Mouse (Mus musculus) adrenal gland, adult 2 months (tissue): ENCODE results near the gene Oas1f. TPM values are rescaled to one million over a fixed set of nuclear protein-coding genes. Genes with fewer than 3 reads are reported as not detected.
"Not testable (repeated sequence)": the region's sequence is repeated elsewhere in the genome, so short reads cannot be mapped to it uniquely, and the experiment has no call there.

Experiments used
- DNase-seq: peaks from one replicate; pipeline ENCODE4 v3.0.0; 2021
- long read RNA-seq: library from polyadenylated mRNA; stranded (forward); transcript quantifications from one replicate; pipeline ENCODE4 v2.0.0, GENCODE M21; 2021
- polyA plus RNA-seq: library from polyadenylated mRNA; depleted of rRNA; stranded (reverse); fragments of >200 nt; gene quantifications from 2 replicates; pipeline ENCODE4 v1.2.3, GENCODE M21; 2012; rRNA removed
- total RNA-seq, 2 experiments: library from RNA; stranded (reverse); gene quantifications; 2 replicates each; pipeline ENCODE4 v1.2.3; 2021

Gene Oas1f
- total RNA-seq (not detected), polyA plus RNA-seq (not detected in 2 replicates)
- long read RNA-seq: 0 reads

DNA sequence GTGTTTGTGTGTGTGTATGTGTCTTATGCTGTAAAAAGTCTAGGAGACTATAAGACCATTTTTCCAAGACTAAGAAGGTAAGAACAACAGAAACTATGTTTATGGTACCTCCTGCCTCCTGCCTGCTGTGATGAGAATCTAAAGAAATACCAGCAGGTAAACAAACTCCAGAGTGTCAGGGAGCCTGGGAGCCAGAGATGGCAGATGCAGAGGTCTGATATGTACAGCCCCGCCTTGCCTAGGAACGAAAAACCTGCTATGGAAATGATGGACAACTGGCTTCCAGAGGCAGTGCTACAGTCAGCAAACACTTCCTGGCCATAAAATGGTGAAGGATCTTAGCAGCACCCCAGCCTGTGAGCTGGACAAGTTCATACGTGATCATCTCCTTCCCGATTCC, at the start of gene Oas1f:
TSS of gene Oas1f (plus strand) at position 301 of the 400 bp plus-strand sequence.
- no peak for DNase-seq

DNA sequence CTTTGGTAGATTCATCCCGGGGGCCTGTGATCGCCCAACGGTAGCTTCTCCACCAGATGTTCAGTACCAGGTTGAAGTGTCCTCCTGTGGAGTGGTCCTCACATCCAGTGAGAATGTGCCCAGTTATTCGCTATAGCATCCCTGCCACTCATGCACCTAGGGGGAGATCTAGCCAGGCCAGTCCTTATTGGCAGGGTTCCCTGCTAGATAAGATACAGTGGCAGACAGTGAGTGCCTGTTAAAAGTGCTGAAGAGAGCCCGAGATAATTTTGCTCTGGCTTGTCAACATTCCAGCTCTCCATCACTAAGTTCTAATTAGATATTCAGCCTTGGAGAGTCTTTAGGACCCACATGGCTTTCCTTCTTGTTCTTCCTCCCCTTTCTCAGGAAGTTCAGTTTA, 49.0 kb upstream of the Oas1f start:
- not testable (repeated sequence) for DNase-seq

DNA sequence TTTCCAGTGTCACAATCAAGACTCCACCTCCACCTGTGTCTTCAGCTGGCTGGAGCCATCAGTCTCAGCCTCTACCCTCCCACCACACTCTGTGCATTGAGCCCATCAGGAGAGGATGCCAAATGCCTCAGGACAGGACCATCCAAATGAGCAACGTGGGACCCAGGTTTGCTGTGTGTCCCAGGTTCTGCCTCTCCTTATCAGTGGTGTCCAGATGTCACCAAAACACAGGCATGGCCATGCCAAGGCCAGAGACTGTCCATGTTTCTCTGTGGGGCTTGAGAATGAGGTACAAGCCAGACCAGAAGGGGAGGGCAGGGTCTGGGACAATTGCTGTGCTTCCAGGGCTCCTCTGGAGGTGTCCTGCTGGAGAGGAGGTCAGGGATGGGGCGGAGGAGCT, 48.2 kb upstream of the Oas1f start:
- DNase-seq: not testable (repeated sequence)

DNA sequence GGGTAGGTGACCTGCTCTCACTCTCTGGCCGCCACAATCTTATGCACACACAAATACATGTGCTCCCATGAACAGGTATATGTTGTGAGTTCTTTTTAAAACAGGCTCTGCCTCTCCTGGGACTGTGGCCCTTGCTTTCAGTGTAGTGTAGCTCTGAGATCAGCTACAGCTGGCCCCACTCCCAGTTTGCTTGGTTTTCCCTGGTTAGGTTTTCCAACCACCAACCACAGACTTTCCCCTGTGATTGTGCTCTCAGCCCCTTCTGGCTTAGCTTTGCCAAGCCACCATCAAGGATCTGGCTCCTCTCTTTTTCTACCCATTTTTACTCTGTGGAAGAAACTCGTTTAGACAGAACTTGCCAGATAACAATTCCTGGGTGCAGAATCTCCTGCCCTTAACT, 43.6 kb upstream of the Oas1f start:
- no peak for DNase-seq

DNA sequence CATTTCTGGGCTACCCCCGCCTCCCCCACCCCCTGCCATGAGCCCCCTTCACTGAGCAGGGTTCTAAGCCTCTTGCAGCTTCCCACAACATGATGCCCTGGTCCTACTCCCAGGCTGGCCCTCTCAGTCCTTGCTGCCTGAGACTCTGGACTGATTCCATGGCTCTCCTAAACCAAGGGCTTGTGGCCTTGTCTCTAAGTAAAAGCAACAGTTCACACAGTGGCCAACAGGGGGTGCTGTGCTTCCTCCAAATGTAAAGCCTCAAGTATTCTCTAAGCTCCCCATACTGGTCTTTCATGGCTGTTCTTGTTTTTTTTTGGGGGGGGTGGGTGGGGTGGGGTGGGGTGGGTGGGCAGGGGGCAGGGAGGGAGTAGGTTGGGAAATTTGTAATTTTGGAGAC, 40.7 kb upstream of the Oas1f start:
- DNase-seq: no peak

DNA sequence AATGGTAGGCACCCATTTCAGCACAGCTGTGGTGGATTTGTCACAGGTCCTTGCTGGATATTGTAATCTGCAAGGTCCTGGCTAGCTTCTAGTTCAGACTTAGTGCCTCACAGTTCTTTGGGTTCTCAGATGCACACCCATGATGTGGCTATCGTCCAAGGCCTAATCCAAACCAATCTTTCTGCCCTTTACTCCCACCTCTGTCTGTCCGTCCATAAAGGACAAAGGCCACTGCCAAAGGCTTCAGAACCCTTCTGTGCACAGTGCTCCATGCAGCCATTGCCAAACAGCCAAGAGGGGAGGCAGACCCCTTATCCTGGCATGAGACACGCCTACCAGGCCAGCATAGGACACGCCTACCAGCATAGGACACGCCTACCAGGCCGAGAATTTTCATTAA, 38.0 kb upstream of the Oas1f start:
- DNase-seq: no peak

DNA sequence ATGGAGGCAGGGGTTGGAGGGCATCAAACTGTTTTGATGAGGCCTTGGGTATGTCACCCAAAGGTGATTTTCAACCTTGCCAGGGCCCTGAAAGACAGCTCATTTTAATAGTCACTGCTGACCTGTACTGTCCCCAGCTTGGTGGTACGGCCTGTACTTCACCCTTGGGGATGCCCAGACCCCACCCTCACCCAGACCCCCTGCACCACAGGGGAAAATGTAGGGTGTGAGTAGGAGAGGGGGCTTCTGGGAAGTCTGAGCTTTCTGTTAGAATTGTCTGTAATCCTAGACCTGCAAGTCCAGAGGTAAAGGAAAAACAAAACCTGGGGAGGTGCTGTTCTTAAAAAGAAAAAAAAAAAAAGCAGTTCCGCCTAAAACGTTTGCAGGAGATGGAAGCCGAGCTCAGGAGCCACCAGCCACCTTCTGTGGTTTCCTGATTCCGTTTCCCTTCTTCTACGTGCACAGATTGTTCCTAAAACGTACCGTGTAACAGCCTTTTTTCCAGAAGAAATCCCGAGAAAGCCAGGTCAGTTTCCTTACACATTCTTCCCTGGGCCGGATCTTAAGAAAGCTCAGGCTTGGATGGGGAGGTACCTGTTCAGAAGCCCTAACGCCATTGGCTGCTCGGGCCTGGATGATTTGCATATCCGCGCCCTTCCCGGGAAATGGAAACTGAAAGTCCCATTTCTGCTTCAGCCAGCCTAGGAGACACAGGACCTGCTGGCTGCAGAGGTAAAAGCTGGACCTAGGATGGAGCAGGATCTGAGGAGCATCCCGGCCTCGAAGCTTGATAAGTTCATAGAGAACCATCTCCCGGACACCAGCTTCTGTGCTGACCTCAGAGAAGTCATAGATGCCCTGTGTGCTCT, 35.0 kb upstream of the Oas1f start, which contains the start of gene Oas1c:
TSS of gene Oas1c (minus strand) at position 564 of the 869 bp plus-strand sequence.
- DNase-seq: peak; percentile 91

DNA sequence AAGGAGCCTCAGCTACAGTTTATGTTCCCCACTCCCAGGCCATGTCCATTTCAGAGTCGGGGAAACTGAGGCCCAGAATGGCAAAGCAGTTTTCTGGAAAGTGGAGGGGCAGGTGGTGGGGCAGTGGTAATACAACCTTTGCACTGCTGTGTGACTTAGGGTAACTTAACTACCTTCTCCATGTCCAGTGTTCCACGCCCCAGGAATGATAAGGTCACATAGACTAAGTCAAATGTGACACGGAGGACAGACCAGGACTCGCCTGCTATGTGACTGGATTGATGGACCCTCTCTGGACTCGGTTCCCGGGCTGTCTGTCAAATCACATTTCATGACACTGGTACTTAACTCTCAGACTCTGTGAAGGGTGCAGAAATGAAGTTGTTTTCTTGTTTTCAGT, 34.1 kb upstream of the Oas1f start:
- no peak for DNase-seq

DNA sequence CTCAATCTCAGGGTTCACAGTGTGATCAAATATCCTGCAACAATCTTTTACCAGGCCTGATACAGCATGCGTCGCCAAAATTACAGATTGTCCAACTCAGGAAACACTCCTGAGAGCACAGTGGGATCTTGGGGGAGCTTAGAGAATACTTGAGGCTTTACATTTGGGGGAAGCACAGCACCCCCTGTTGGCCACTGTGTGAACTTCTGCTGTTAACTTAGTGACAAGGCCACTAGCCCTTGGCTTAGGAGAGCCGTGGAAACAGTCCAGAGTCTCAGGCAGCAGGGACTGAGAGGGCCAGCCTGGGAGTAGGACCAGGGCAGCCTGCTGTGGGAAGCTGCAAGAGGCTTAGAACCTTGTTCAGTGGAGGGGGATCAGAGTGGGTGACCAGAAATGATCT, 31.2 kb upstream of the Oas1f start:
- DNase-seq: no peak

DNA sequence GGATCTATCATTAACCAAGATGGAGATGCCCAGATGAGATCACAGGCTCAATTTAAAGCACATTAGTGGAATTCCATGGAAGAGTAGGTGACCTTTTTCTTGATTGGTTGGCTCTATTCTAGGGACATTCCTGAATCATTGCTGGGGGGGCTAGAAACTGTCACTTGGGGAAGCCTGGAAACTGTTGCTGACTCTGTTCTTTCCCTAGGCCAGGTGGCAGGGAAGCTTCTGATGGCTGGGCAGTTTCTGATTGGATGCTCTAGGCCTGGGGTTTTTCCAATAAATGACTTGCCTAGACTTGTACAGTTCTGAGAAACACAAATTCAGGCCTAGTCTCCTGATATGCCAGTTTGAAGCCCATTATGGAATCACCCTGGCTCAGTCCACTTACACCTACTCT, 28.2 kb upstream of the Oas1f start:
- DNase-seq: no peak

DNA sequence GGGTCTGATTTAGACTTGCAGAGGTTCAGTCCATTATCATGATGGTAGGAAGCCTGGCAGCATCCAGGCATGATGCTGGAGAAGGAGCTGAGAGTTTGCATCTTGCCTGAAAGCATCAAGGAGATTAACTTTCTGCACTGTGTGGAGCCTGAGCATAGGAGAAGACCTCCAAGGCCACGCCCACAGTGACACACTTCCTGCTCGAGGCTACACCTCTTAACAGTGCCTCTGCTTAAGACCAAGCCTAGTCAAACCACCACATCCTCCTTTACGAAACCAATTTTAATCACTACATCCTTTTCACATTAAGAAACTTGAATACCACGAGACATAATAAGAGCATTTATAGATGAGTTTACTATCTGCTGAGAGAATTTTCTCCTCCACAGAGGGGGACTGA, 16.1 kb upstream of the Oas1f start:
- DNase-seq: no peak

DNA sequence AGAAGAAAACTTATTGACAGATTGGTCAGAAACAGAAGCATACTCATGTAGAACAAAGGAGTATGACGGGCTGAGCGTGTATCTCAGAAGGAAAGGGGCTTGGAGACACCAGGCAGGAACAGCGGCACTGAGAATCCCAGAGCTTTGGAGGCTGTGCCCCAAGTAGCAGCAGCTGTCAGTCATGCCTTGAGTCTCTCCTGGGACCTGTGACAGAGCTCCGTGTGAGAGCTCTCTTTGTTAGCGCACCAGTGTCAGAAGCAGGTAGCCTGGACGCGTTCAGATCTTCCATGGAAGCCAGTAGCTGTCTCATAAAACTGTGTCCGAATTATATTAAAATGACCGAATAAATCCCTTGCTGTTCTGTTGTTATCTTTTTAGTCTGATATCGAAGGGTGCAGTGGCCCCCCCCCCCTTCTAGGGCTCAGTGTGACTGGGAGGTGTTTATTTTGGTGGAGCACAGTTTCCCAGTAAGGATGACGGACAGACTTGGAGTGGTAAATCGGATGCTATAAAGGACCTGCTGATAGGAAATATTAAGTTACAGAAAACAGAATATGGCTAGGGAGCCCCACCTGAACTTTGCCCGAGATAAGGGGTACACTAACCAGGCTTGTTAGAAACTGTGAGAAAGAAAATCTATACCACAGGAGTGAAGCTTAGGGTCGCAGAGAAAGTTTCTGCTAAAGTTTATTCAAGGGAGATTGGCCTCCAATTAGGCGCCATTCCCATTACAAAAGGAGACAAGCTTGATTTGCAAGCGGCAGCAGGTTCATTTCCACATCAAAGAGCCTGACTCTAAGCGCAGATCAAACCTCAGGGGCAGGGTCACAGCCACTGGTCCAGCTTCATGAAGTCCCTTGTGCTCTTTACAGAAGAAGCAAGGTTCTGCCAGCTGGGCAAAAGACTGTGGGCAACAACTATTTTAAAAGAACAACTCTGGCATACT, 13.6 kb upstream of the Oas1f start:
- DNase-seq: no peak

DNA sequence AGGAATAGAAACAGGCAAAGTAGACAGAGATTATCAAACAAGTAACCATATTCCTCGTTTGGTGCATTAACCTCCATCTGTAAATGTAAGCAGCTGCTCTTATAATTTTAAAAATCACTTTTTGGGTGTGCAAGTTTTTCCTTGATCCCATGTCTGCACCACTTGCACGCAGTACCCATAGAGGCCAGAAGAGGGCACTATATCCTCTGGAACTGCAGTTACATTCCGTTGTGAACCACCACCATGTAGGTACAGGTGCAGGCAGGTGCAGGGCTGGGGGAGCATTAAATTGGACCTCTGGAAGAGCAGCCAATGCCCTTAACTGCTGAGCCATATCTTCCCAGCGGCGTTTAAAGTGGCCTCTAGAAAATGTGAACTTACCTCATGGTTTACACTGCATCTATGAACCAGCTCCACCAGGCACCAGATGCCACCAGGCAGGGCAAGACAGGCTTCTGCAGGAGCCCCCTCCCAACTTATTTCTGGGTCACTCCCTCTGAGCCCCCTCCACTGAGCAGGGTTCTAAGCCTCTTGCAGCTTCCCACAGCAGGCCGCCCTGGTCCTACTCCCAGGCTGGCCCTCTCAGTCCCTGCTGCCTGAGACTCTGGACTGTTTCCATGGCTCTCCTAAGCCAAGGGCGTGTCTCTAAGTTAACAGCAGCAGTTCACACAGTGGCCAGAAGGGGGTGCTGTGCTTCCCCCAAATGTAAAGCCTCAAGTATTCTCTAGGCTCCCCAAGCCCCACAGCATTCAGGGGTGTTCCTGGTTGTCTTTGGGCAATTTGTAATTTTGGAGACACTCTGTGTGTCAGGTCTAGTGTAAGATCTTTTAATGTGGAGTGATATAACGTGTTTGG, 10.2 kb upstream of the Oas1f start:
- DNase-seq: peak; percentile 16

DNA sequence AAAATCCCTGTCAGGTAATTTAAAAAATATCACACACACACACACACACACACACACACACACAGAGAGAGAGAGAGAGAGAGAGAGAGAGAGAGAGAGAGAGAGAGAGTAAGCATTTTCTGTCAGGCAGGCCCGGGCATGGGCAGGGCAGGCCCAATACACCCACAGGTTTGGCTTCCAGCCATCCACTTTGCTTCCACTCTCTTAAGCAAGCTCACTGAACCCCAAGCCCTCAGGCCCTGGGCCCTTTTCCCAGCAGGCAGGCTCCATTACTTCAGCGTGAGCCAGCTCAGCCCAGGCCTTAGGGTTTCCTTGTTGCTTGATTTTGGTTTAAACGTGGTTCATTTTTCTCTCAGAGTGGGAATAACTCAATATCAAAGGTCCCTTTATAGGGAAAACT, 2.5 kb upstream of the Oas1f start:
- peak; percentile 25 for DNase-seq

DNA sequence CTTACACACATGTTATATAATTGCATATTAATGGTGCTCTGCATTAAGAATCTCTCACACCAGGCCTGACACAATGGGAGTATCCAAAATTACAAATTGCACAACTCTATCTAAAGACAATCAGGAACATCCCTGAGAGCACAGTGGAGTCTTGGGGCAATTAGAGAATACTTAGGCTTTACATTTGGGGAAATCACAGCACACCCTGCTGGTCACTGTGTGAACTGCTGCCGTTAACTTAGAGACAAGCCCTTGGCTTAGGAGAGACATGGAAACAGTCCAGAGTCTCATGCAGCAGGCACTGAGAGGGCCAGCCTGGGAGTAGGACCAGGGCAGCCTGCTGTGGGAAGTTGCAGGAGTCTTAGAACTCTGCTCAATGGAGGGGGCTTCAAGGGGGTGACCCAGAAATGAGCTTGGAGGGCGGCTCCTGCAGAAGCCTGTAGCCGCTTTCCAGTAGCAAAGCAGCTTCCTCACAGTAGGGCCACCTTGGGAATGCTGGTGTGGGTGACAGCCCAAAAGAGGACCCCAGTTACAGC, 2.5 kb downstream of the Oas1f start:
- peak; percentile 11 for DNase-seq

DNA sequence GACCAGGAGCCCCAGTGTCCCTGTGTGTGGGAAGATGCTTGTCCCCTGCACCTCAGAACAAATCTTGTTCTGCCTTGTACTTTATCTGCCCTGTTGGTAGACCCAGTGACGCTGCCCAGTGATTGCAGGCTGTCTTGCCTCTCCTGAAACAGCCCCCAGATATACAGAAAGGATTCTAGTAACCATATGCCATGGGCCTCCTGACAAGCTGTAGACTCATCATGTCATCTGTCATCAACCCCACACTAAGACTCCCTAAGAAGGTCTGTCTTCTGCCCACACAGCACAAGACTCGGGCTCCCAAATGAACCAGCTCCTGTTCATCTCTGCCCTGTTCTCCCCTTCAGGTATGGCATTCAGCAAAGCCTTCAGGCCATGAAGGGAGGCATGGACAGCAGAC, 12.1 kb downstream of the Oas1f start:
- DNase-seq: no peak

DNA sequence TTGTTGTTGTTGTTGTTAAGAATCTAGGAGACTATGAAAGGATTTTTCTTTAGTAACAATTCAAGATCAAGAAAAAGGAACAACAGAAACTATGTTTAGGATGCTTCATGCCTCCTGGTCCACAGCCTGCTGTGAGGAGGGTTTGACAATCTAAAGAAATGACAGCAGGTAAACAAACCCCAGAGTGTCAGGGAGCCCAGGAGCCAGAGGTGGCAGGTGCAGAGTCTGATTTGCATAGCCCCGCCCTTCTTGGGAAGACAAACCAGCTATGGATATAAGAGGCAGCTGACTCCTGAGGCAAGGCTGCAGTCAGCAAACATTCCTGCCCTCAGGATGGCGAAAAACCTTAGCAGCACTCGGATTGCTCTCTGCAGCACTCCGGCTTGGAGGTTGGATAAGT, 14.0 kb downstream of the Oas1f start, which contains the start of gene Oas1h:
TSS of gene Oas1h (plus strand) at position 301 of the 400 bp plus-strand sequence.
- no peak for DNase-seq

DNA sequence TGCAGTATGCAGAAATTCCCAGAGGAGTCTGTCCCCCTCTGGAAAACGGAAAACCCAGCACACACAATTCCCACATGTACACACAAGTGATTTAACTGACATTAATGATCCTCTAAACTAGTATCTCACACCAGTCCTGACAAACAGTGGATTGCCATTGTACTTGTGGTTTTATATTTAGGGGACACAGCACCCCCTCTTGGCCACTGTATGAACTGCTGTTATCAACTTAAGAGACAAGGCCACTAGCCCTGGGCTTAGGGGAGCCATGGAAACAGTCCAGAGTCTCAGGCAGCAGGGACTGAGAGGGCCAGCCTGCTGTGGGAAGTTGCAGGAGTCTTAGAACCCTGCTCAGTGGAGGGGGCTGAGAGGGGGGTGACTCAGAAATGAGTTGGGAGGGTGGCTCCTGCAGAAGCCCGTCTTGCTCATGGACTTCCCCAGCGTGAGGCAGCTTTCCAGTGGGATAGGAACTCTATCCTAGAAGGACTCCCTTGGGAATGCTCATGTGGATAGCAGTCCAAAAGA, 18.2 kb downstream of the Oas1f start:
- no peak for DNase-seq

DNA sequence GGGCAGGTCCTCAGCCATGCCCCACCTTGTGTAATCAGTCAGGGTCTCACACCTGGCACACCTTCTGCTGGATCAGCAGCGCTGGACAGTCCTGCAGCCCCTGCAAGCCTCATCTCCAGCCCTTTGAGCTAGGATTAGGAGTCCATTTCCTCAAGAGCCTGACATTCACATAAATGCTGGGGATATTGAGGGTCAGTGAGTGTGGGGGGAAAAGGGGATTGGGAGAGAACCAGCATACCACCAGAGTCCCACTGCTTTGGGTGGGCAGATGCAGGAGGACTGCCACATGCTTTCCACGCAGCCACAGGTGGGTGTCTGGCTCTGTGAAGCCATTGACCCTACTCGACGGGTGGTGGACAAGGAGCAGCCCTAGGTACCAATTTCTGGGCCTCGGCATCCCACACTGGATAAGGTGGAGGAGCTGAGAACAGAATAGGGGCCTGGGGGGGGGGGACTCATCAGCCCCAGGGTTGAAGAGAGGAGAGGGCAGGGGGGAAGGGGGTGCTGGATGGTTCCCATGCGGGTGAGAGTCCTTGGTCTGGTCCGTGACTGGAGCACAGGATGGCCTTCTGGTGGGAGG, 22.4 kb downstream of the Oas1f start:
- DNase-seq: no peak

DNA sequence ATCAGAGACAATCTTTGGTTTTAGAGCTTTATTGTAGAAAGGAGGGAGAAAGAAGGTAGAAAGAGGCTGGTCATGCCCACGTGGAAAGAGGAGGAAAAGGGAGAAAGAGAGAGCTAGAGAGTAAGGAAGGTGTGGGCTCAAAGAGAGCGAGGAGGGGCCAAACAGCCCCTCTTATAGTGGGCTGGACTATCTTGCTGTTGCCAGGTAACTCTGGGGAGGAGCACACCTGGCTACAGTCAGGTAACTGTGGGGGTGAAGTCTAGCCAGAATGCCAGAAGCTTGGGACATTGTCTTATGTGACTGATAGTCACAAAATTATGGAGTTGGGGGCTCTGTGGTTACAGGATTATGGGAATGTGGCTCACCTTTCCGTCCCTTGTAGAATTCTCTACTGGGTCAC, 22.9 kb downstream of the Oas1f start:
- no peak for DNase-seq

DNA sequence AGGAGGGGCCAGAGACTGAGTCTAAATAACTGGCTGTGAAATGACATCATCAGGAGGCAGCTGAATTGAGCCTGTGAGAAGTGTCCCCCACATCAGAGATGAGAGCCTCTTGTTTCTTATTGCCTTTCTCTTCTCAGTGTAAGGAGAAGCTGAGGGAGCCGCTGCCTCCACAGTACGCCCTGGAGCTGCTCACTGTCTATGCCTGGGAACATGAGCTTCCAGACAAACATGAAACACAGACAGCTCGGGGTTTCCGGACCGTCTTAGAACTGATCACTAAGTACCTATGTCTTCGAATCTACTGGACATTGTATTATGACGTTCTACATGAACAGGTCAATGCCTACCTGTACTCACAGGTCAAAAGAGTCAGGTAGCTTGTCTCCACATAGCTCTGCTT, 23.6 kb downstream of the Oas1f start:
- DNase-seq: no peak
